Mouse (Mus musculus) midbrain, embryonic 10.5 days (tissue): Measurements from ENCODE around the gene Csrp2. TPM values are rescaled to one million over a fixed set of nuclear protein-coding genes. Genes with fewer than 3 reads are reported as not detected.

Source experiments
- DNase-seq: peaks from one replicate; pipeline ENCODE4 v3.0.0-alpha.2; 2017; ENCODE audit warnings: low spot score
- H3K27ac ChIP-seq: fragments of 300-500 bp; sonication (generic); replicated peaks from 2 replicates; pipeline ENCODE4 v1.5.1; 2016; ENCODE audit warnings: mild to moderate bottlenecking
- H3K27me3 ChIP-seq: fragments of 300-500 bp; sonication (generic); 2 replicates; pipeline ENCODE4 v1.6.1; 2016; ENCODE audit warnings: low read depth, mild to moderate bottlenecking; ENCODE audit not compliant: poor library complexity, severe bottlenecking
- H3K36me3 ChIP-seq: fragments of 300-500 bp; sonication (generic); 2 replicates; pipeline ENCODE4 v1.6.1; 2016; ENCODE audit warnings: mild to moderate bottlenecking, moderate library complexity
- H3K4me1 ChIP-seq: fragments of 300-500 bp; sonication (generic); 2 replicates; pipeline ENCODE4 v1.6.1; 2016
- H3K4me3 ChIP-seq: fragments of 300-500 bp; sonication (generic); 2 replicates; pipeline ENCODE4 v1.5.1; 2016; ENCODE audit warnings: mild to moderate bottlenecking, moderate library complexity
- H3K9me3 ChIP-seq: fragments of 300-500 bp; sonication (generic); replicated peaks from 2 replicates; pipeline ENCODE4 v1.6.1; 2016; ENCODE audit warnings: mild to moderate bottlenecking
- WGBS: fragments of 180-500 bp; shearing (Covaris S2); methylation state at CpG from one replicate; pipeline ENCODE4 v1.1.7; 2016; 5-methylcytosine and 5-hydroxymethylcytosine counted together
- polyA plus RNA-seq: library from polyadenylated mRNA; unstranded; fragments of >200 nt; fragmentation: Nextera tagmentation; extraction: Ambion mirVana; gene quantifications from 2 replicates; pipeline ENCODE4 v1.2.1, GENCODE M21; 2016

The Csrp2 gene
- polyA plus RNA-seq, 1 experiment from 2014 or later = 183 TPM

DNA sequence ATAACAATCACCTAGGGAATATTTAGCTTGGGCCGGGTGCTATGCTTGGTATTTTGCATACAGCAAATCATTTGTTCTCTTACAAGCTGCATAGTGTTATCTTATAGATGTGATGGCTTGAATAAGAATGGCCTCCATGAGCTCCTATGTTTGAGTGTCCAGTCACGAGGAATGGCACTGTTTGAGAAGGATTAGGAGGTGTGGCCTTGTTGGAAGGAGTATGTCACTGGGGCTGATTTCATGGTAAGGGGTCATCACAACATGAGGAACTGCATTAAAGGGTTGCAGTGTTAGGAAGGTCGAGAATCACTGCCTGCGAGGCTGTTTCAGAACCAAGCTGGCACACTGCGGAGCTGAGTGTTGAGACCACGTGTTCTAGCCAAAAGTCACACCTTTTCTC lies 2.1 kb upstream of the Csrp2 start:
- no peak overlapping the region for H3K27ac ChIP-seq
- DNase-seq = no peak
- peaks cover 39% of the 10 kb centered on the region for H3K4me1 ChIP-seq
- H3K9me3 ChIP-seq = 0 out of 2 replicates have a peak, but pooled peaks cover 4% of the 10 kb centered on the region
- H3K36me3 ChIP-seq = no peaks in the 10 kb centered on the region
- 91% methylated on average over 6 of the region's 6 CpGs for WGBS
- no peak overlapping the region for H3K4me3 ChIP-seq
- H3K27me3 ChIP-seq = no peaks in the 10 kb centered on the region; the same call in 1 of the 2 replicates

DNA sequence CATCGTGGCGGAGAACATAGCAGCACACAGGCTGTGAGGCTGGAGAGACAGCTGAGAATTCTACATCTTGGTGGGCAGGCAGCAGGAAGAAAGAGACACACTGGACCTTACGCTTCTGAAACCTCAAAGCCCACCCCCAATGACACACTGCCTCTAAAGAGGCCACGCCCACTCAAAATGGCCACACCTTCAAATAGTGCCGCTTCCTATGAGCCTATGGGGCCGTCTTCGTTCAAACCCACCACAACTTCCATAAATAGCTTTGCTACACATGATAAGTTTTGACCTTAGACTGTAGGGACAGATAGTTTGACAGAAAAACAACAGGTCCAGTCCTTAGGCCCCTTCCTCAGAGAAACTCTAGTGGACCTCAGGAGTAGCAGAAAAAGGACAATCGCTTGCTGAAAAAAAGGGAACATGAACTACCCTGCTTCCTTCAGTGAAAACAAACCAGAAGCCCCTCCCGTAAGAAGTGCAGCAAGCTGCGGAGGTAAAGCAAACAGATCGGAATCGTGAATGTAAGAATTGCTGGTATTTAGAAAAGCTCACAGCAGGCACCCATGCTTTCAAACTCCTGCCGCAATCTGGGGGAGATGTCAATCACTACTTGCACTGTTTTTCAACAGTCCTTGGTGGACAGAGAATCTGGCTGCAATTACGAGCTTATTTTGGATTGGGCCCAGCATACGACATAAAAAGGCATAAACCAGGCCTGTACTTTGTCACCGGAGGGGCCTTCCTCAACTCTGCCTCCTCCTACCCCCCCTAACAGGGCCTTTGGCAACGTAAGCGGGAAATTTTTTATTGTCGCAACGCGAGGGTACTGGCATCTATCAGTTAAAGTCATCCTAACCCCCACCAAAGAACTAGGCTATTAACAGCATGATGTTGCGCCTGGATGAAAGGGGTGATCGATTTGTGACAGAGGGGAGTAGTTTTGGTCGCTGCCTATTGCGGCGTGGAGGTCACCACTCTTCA lies 886 bp upstream of the Csrp2 start:
- H3K4me1 ChIP-seq = peaks cover 44% of the 10 kb centered on the region
- peaks cover 3% of the 10 kb centered on the region; the same call in 1 of the 2 replicates for H3K36me3 ChIP-seq
- H3K4me3 ChIP-seq = peak overlapping the region; percentile 79
- H3K9me3 ChIP-seq = 0 out of 2 replicates have a peak, but pooled peaks cover 4% of the 10 kb centered on the region
- H3K27ac ChIP-seq = peak overlapping the region; percentile 95
- DNase-seq = peak; percentile 46
- H3K27me3 ChIP-seq = no peaks in the 10 kb centered on the region; the same call in 1 of the 2 replicates
- 18% methylated on average over 26 of the region's 26 CpGs for WGBS

DNA sequence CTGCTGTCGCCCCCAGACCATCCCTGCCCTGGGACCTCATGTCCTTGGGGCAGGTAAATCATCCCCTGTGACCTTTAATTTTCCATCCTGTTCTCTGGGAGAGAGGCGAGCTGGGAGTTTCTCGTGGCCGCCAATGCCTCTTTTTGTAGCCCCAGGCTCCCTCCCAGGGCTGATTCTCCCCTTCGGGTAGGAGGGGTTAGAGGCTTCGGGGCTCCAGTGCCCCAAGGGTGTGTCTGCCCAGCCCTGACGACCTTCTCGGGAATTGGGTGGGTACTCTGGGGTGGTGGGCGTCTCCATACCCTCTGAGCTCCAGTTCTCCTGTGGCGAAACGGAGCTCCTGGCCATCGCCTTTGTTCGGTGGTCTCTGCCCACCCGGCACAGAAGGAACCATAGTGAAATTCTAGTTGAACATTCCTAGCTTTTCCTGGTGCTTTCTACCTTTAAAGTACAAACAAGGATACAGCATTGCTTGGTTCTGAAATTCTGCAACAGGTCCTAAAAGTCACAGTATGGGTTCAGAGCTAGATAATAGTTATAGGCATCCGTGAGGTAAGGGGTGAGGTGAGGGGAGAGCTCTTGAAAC lies 870 bp downstream of the Csrp2 start:
- Histone ChIP-seq H3K27ac (peak overlapping the region; percentile 95), H3K36me3 (peaks cover 3% of the 10 kb centered on the region; the same call in 1 of the 2 replicates), H3K4me3 (peak overlapping the region; percentile 79), H3K4me1 (peaks cover 44% of the 10 kb centered on the region), H3K27me3 (no peaks in the 10 kb centered on the region; the same call in 1 of the 2 replicates), H3K9me3 (0 out of 2 replicates have a peak, but pooled peaks cover 4% of the 10 kb centered on the region)
- no peak for DNase-seq
- 2% methylated on average over 15 of the region's 15 CpGs for WGBS

- no peak for DNase-seq
- peak overlapping the region; percentile 79 for H3K4me3 ChIP-seq
- H3K4me1 ChIP-seq = peaks cover 57% of the 10 kb centered on the region
- 0 out of 2 replicates have a peak, but pooled peaks cover 4% of the 10 kb centered on the region for H3K9me3 ChIP-seq
- H3K27ac ChIP-seq = no peak overlapping the region
- no peaks in the 10 kb centered on the region; the same call in 1 of the 2 replicates for H3K27me3 ChIP-seq
- WGBS = 71% methylated on average over 3 of the region's 3 CpGs
- peaks cover 3% of the 10 kb centered on the region; the same call in 1 of the 2 replicates for H3K36me3 ChIP-seq
Measured at GRCm38 (mm10) chr10:110921890-110922289, 2.3 kb downstream of the Csrp2 start.

DNA sequence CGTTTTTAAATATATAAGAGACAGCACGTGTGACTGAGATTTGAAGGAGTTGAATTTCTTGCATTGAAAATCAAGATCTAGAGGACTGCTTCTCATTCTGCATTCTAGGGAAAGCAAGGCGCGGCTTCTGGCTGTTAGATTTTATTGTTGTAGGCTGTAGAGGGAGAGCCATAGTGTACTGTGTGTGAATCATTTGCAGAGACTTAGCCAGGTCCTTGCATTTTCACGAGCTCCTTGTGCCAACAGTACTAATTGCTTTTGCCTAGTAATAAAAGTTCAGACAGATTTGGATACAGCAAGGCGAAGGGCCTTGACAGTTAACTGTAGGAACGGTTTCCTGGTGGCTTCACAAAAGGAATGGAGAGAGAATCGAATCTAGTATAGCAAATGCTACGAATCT lies 3.0 kb downstream of the Csrp2 start:
- Histone ChIP-seq H3K27me3 (no peaks in the 10 kb centered on the region; the same call in 1 of the 2 replicates), H3K27ac (no peak overlapping the region), H3K36me3 (peaks cover 3% of the 10 kb centered on the region; the same call in 1 of the 2 replicates), H3K4me3 (no peak overlapping the region), H3K4me1 (peaks cover 60% of the 10 kb centered on the region), H3K9me3 (0 out of 2 replicates have a peak, but pooled peaks cover 4% of the 10 kb centered on the region)
- DNase-seq = no peak
- WGBS = 86% methylated on average over 9 of the region's 9 CpGs

DNA sequence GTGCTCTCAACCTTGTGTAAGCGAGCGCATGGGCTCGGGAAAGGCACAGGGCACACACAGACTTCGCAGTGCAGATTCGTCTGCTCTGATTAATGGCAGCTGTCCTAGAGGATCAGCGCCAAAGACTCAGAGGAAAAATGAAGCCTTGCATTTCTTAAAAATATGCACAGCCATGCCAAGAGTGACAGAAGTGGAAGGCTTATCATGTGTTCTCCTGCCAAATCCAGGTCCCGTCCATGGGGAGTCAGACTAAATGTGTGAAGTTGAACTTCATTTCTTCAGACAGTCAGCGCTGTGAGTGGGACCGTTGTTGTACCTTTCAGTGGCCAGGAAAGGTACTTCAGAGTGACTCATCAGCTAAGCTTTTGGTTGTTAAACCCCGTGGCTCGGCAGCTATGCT lies 7.9 kb downstream of the Csrp2 start:
- Histone ChIP-seq H3K27me3 (no peaks in the 10 kb centered on the region), H3K9me3 (no peaks in the 10 kb centered on the region), H3K4me3 (no peak overlapping the region), H3K4me1 (peaks cover 57% of the 10 kb centered on the region), H3K27ac (no peak overlapping the region), H3K36me3 (peaks cover 11% of the 10 kb centered on the region; the same call in 1 of the 2 replicates)
- DNase-seq = no peak
- 82% methylated on average over 11 of the region's 11 CpGs for WGBS

GRCm38 (mm10) chr10:110929756-110930155 lies 10.2 kb downstream of the Csrp2 start:
- Histone ChIP-seq H3K27ac (no peak overlapping the region), H3K27me3 (no peaks in the 10 kb centered on the region), H3K36me3 (peaks cover 8% of the 10 kb centered on the region; the same call in 1 of the 2 replicates), H3K9me3 (no peaks in the 10 kb centered on the region), H3K4me1 (peaks cover 52% of the 10 kb centered on the region), H3K4me3 (no peak overlapping the region)
- DNase-seq = no peak
- 81% methylated on average over 4 of the region's 4 CpGs for WGBS

DNA sequence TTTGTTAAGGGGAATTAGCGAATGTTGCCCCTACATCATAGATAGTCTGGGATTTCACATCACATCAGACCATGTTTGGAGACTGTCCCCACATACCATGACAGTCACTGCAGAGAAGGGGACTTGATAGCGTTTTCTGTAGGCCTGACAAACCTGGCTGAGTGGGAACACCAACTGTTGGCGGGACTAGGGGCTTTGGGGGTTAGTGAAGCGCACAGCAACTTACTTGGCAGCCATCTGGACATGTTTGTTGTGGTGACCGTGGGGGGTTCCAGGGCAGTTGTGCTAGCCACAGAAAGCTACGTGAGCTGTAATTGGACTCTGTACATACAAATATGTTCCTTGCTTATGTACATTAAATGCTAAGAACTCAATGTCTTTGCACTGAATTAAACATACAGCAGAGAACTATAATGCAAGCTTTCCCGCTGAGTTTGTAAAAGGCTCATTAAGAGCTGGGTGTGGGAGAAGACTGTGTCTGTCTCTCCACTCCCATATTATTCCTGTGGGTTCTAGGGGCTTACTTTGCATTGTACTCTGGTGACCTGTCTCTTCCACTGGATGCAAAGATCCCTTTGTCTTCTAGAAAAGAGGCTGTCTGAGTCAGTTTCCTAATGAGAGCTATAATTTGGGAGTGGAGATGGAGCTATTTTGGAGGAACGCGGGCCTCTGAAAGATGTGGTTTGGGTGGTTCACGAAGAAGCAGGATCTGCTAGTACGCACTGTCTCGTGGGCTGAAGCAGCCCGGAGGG lies 11.7 kb downstream of the Csrp2 start:
- peaks cover 43% of the 10 kb centered on the region for H3K4me1 ChIP-seq
- no peaks in the 10 kb centered on the region for H3K27me3 ChIP-seq
- peaks cover 19% of the 10 kb centered on the region; the same call in 1 of the 2 replicates for H3K36me3 ChIP-seq
- peak overlapping the region; percentile 20; the same call in 1 of the 2 replicates for H3K4me3 ChIP-seq
- peak; percentile 54 for DNase-seq
- 58% methylated on average over 13 of the region's 13 CpGs for WGBS
- H3K9me3 ChIP-seq = no peaks in the 10 kb centered on the region
- H3K27ac ChIP-seq = peak overlapping the region; percentile 76

- WGBS = 61% methylated on average over 20 of the region's 20 CpGs
- H3K4me1 ChIP-seq = peaks cover 37% of the 10 kb centered on the region
- peak overlapping the region; percentile 20; the same call in 1 of the 2 replicates for H3K4me3 ChIP-seq
- peaks cover 25% of the 10 kb centered on the region; the same call in 1 of the 2 replicates for H3K36me3 ChIP-seq
- no peaks in the 10 kb centered on the region for H3K9me3 ChIP-seq
- H3K27me3 ChIP-seq = no peaks in the 10 kb centered on the region
- DNase-seq = peak; percentile 29
- peak overlapping the region; percentile 76 for H3K27ac ChIP-seq
Measured at GRCm38 (mm10) chr10:110931913-110932560, 12.4 kb downstream of the Csrp2 start.

- WGBS = 72% methylated on average over 5 of the region's 5 CpGs
- H3K36me3 ChIP-seq = peaks cover 41% of the 10 kb centered on the region
- no peaks in the 10 kb centered on the region for H3K27me3 ChIP-seq
- H3K27ac ChIP-seq = no peak overlapping the region
- no peak overlapping the region for H3K4me3 ChIP-seq
- DNase-seq = no peak
- peaks cover 36% of the 10 kb centered on the region for H3K4me1 ChIP-seq
- H3K9me3 ChIP-seq = no peaks in the 10 kb centered on the region
Measured at GRCm38 (mm10) chr10:110933584-110933983, 14.0 kb downstream of the Csrp2 start.

DNA sequence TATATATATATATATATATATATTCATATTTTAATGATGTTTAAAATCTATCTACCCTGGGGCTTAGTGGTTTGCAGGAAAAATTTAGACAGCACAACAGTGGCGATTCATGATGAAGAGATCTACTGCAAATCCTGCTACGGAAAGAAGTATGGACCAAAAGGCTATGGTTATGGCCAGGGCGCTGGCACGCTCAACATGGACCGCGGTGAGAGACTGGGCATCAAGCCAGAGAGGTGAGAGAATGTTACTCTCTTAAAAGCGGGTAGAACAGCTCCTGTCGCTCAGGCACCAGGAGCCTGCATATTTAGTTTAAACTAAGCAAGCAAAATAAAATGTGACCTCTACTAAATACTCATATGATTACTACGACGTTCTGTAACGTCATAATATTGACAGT lies 15.5 kb downstream of the Csrp2 start:
- H3K9me3 ChIP-seq = no peaks in the 10 kb centered on the region
- no peaks in the 10 kb centered on the region for H3K27me3 ChIP-seq
- peaks cover 22% of the 10 kb centered on the region for H3K4me1 ChIP-seq
- 95% methylated on average over 11 of the region's 11 CpGs for WGBS
- no peak overlapping the region for H3K27ac ChIP-seq
- no peak for DNase-seq
- H3K36me3 ChIP-seq = peaks cover 53% of the 10 kb centered on the region
- no peak overlapping the region for H3K4me3 ChIP-seq
